Mouse (Mus musculus): Measurements from ENCODE around the gene Evx2. TPM values are rescaled to one million over a fixed set of nuclear protein-coding genes. Genes with fewer than 3 reads are reported as not detected.

The Evx2 gene
- total RNA-seq (2014; rRNA removed), result 4.3 and 9.6 TPM in 2 replicates
- polyA plus RNA-seq (2015; fragmentation: Nextera tagmentation; extraction: Ambion mirVana), result 0.39 and 0.55 TPM in 2 replicates

DNA sequence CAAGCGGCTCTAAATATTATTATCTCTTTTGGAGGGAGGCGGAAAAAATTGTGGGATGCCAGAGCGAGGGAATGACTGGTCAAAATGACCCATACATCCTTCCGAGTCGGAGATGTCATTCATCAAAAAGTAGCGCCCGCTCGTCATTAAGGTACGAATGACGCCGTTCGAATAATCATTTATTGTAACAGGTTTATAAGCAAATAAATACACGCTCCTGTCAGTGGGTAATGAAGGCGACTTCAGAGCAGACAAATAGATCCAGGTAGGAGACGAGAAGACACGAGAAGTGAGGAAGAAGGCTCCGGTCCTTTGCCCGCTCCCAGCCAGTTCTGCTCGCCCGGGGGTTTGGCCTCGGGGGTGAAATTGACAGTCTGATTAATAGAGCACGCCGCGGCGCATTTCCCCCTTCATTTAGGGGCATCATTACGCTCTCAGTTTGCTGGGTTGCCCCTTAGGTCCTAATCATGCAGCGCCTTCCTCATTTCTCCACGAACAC lies at the start of gene Evx2:
Gene Evx2, minus strand, starts transcription at position 51 of the 499 bp plus-strand sequence.
- Histone ChIP-seq H3K36me3 (ENCODE audit: insufficient read depth, low read length) (no peaks in the 10 kb centered on the region), H3K4me3 (ENCODE audit: low read length) (peak within 1 kb of the TSS; percentile 7), H3K27ac (no peak within 1 kb of the TSS), H3K9me3 (ENCODE audit: low read length) (no peaks in the 10 kb centered on the region), H3K4me2 (ENCODE audit: low read depth, low read length) (no peak within 1 kb of the TSS), H3K27me3 (ENCODE audit: insufficient read depth, low read length) (peaks cover 95% of the 10 kb centered on the region), H3K4me1 (ENCODE audit: insufficient read depth, low read length) (no peaks in the 10 kb centered on the region), H3K9ac (replicated peaks; ENCODE audit: low read length) (no peak within 1 kb of the TSS)
- DNase-seq (ENCODE audit: low spot score), result no peak
- TF ChIP-seq CTCF (IDR thresholded peaks at IDR 0.05; ENCODE audit: low read depth), result no peak
- ATAC-seq, result no peak
- 2% methylated on average over 28 of the region's 28 CpGs for WGBS

- whole genome bisulfite sequencing, result 4% methylated on average over 4 of the region's 4 CpGs
- no peaks in the 10 kb centered on the region for H3K36me3 ChIP-seq (ENCODE audit: insufficient read depth, low read length)
- no peak overlapping the region for H3K27ac ChIP-seq
- no peak for ATAC-seq
- H3K9me3 ChIP-seq (ENCODE audit: low read length), result no peaks in the 10 kb centered on the region
- no peak for DNase-seq (ENCODE audit: low spot score)
- no peak overlapping the region for H3K9ac ChIP-seq (replicated peaks; ENCODE audit: low read length)
- no peak overlapping the region for H3K4me3 ChIP-seq (ENCODE audit: low read length)
- no peak for TF ChIP-seq CTCF (IDR thresholded peaks at IDR 0.05; ENCODE audit: low read depth)
- H3K27me3 ChIP-seq (ENCODE audit: insufficient read depth, low read length), result peaks cover 90% of the 10 kb centered on the region
- H3K4me1 ChIP-seq (ENCODE audit: insufficient read depth, low read length), result no peaks in the 10 kb centered on the region
- H3K4me2 ChIP-seq (ENCODE audit: low read depth, low read length), result no peak overlapping the region
These were observed 49.3 kb upstream of the Evx2 start for GRCm38 (mm10) chr2:74708676-74709075.

DNA sequence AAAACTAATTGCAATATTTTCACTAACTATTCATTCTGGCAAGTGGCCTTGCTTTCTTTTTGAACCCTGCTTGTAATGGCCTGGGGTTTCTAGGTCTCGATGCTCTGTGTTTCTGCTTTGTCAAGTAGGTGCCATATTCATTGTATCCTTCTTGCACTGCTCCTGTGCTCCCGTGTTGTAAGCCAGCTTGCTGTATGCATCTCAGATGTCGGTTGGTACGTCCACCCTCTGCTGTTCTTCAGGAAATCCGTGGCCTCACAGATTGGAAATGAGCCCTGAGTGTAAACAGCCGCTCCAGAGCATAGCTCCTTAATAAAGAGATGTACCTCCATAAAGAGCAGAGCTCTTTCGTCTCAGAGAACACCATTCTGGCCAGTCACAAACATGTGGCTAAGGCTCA lies 48.2 kb upstream of the Evx2 start:
- DNase-seq (ENCODE audit: low spot score), result no peak
- H3K9ac ChIP-seq (replicated peaks; ENCODE audit: low read length), result no peak overlapping the region
- no peak overlapping the region for H3K27ac ChIP-seq
- TF ChIP-seq CTCF (IDR thresholded peaks at IDR 0.05; ENCODE audit: low read depth), result no peak
- H3K4me1 ChIP-seq (ENCODE audit: insufficient read depth, low read length), result no peaks in the 10 kb centered on the region
- 8% methylated on average over 7 of the region's 7 CpGs for WGBS
- peaks cover 91% of the 10 kb centered on the region for H3K27me3 ChIP-seq (ENCODE audit: insufficient read depth, low read length)
- no peak overlapping the region for H3K4me2 ChIP-seq (ENCODE audit: low read depth, low read length)
- no peaks in the 10 kb centered on the region for H3K9me3 ChIP-seq (ENCODE audit: low read length)
- H3K36me3 ChIP-seq (ENCODE audit: insufficient read depth, low read length), result no peaks in the 10 kb centered on the region
- ATAC-seq, result no peak
- H3K4me3 ChIP-seq (ENCODE audit: low read length), result no peak overlapping the region

DNA sequence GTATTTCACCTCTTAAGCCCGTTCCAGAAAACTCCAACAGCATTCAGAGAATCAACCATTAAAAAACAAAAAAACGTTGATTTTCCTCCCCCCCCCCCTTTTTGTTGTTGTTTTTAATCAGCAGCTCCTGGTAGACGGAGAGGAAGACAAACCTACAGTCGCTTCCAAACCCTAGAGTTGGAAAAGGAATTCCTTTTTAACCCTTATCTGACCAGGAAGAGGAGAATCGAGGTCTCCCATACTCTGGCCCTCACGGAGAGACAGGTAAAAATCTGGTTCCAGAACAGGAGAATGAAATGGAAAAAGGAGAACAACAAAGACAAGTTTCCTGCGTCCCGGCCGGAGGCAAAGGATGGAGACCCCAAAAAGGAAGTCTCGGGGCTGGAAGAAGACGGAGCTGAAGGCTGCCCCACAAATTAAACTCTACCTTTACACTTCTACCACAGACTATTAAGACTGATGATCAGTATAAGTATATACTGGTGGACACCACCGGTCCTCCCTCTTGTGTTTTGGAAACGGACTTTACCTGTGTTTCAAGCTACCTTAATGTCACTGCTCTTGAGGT lies 47.1 kb upstream of the Evx2 start:
- no peaks in the 10 kb centered on the region for H3K36me3 ChIP-seq (ENCODE audit: insufficient read depth, low read length)
- no peak overlapping the region for H3K4me3 ChIP-seq (ENCODE audit: low read length)
- no peak for ATAC-seq
- peaks cover 86% of the 10 kb centered on the region for H3K27me3 ChIP-seq (ENCODE audit: insufficient read depth, low read length)
- no peak for TF ChIP-seq CTCF (IDR thresholded peaks at IDR 0.05; ENCODE audit: low read depth)
- DNase-seq (ENCODE audit: low spot score), result no peak
- no peak overlapping the region for H3K9ac ChIP-seq (replicated peaks; ENCODE audit: low read length)
- no peaks in the 10 kb centered on the region for H3K9me3 ChIP-seq (ENCODE audit: low read length)
- no peak overlapping the region for H3K4me2 ChIP-seq (ENCODE audit: low read depth, low read length)
- H3K27ac ChIP-seq, result no peak overlapping the region
- H3K4me1 ChIP-seq (ENCODE audit: insufficient read depth, low read length), result no peaks in the 10 kb centered on the region
- 3% methylated on average over 13 of the region's 13 CpGs for WGBS

DNA sequence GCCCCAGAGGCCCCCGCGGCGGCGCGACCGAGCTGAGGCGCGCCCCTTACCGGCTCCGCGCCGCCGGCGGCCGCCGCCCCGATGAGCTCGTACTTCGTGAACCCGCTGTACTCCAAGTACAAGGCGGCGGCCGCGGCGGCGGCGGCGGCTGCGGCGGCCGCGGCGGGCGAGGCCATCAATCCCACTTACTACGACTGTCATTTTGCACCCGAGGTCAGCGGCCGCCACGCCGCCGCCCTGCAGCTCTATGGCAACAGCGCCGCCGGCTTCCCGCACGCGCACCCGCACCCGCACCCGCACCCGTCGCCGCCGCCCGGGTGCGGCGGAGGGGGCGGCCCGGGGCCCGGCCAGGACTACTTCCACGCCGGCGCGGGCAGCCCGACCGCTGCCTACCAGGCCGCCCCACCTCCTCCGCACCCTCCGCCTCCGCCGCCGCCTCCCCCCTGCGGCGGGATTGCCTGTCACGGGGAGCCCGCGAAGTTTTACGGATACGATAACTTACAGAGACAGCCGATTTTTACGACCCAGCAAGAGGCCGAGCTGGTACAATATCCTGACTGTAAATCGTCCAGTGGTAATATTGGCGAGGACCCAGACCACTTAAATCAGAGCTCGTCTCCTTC lies 46.2 kb upstream of the Evx2 start:
- Histone ChIP-seq H3K9me3 (ENCODE audit: low read length) (no peaks in the 10 kb centered on the region), H3K9ac (replicated peaks; ENCODE audit: low read length) (no peak overlapping the region), H3K27me3 (ENCODE audit: insufficient read depth, low read length) (peaks cover 92% of the 10 kb centered on the region), H3K4me1 (ENCODE audit: insufficient read depth, low read length) (no peaks in the 10 kb centered on the region), H3K27ac (no peak overlapping the region), H3K36me3 (ENCODE audit: insufficient read depth, low read length) (no peaks in the 10 kb centered on the region), H3K4me3 (ENCODE audit: low read length) (peak overlapping the region; percentile 26), H3K4me2 (ENCODE audit: low read depth, low read length) (peak overlapping the region; percentile 48)
- DNase-seq (ENCODE audit: low spot score), result no peak
- ATAC-seq, result peak; percentile 35; the same call in 1 of the 2 replicates
- no peak for TF ChIP-seq CTCF (IDR thresholded peaks at IDR 0.05; ENCODE audit: low read depth)
- WGBS, result 2% methylated on average over 57 of the region's 85 CpGs

DNA sequence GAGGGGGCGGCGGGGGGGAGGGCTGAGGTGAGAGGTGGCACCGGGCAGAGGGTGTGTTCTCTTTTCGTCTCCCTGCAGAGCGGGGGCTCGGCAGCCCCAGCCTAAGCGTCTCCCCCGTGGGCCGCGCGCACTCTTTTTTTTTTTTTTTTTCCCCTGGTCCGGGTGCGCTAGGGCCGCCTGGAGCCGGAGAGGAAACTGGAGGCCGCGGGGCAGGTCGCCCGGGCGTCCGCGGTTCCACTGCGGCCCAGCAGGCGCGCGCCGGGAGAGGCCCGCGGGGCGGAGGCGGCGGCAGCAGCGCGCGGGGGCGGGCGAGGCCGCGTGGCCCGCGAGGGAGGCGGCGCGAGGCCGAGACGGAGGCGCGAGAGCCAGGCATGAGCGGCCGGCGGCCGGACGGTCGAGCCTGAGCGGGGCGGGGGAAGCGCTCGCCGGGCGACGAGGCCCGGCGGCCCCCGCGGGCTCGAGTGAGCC lies 45.7 kb upstream of the Evx2 start:
- 6% methylated on average over 24 of the region's 66 CpGs for WGBS
- no peak for TF ChIP-seq CTCF (IDR thresholded peaks at IDR 0.05; ENCODE audit: low read depth)
- no peaks in the 10 kb centered on the region for H3K36me3 ChIP-seq (ENCODE audit: insufficient read depth, low read length)
- peak overlapping the region; percentile 48 for H3K4me2 ChIP-seq (ENCODE audit: low read depth, low read length)
- H3K27me3 ChIP-seq (ENCODE audit: insufficient read depth, low read length), result peaks cover 92% of the 10 kb centered on the region
- DNase-seq (ENCODE audit: low spot score), result no peak
- H3K4me1 ChIP-seq (ENCODE audit: insufficient read depth, low read length), result no peaks in the 10 kb centered on the region
- no peak overlapping the region for H3K9ac ChIP-seq (replicated peaks; ENCODE audit: low read length)
- H3K27ac ChIP-seq, result no peak overlapping the region
- peak; percentile 28; the same call in 1 of the 2 replicates for ATAC-seq
- H3K9me3 ChIP-seq (ENCODE audit: low read length), result no peaks in the 10 kb centered on the region
- peak overlapping the region; percentile 26 for H3K4me3 ChIP-seq (ENCODE audit: low read length)
